Mouse (Mus musculus) cortical plate, adult 2 months (tissue): Measurements from ENCODE around the gene Cadm4. TPM values are rescaled to one million over a fixed set of nuclear protein-coding genes. Genes with fewer than 3 reads are reported as not detected.
"Not testable (repeated sequence)": the region's sequence is repeated elsewhere in the genome, so short reads cannot be mapped to it uniquely, and the experiment has no call there.

Experiments
- H3K27ac ChIP-seq: fragments of 200-500 bp; 2 replicates; pipeline ENCODE4 v1.5.1; 2012; ENCODE audit warnings: low read length, control low read depth, inconsistent platforms; ENCODE audit not compliant: insufficient read depth
- H3K4me1 ChIP-seq: fragments of 200-500 bp; 2 replicates; pipeline ENCODE4 v1.6.1; 2011; ENCODE audit warnings: low read length; ENCODE audit not compliant: control insufficient read depth, insufficient read depth
- H3K4me3 ChIP-seq: fragments of 200-500 bp; 2 replicates; pipeline ENCODE4 v1.5.1; 2011; ENCODE audit warnings: mild to moderate bottlenecking, low read length, control low read depth; ENCODE audit not compliant: insufficient read depth
- CTCF ChIP-seq: fragments of 200-500 bp; IDR thresholded peaks from 2 replicates; pipeline ENCODE4 v1.5.1; 2011; ENCODE audit warnings: mild to moderate bottlenecking, control low read depth, low read length; ENCODE audit not compliant: insufficient read depth; ENCODE audit errors: extremely low read depth
- POLR2A ChIP-seq: fragments of 200-500 bp; IDR thresholded peaks from 2 replicates; pipeline ENCODE4 v1.6.1; 2011; ENCODE audit warnings: mild to moderate bottlenecking, low read length, control low read depth; ENCODE audit not compliant: insufficient read depth; ENCODE audit errors: extremely low read depth
- polyA plus RNA-seq: library from polyadenylated mRNA; depleted of rRNA; stranded (reverse); fragments of >200 nt; gene quantifications from 2 replicates; pipeline ENCODE4 v1.2.3, GENCODE M21; 2012

The Cadm4 gene
- polyA plus RNA-seq, 1 experiment: 234 TPM

DNA sequence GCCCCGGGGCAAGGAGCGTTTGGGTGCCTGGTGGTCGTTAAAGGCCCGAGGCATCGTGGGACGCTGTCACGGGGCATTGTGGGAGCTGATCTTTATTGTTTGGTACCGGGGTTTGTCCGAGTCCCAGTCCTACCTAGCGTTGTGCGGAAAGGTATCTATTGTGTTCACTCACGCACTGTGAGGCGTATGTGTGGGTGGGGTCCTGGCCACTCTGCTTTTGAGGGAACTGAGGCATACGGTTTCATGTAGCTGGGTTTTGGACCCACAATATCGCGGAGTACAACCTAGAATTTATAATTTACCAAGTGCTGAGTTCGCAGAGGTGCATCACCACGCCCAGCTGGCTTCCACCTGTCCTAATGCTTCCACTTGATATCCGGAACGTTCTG is 25.9 kb downstream of the Cadm4 start:
- Histone ChIP-seq H3K4me3 (peak overlapping the region; percentile 60), H3K4me1 (peaks cover 1% of the 10 kb centered on the region; the same call in 1 of the 2 replicates), H3K27ac (peak overlapping the region; percentile 97; the same call in 1 of the 2 replicates)
- TF ChIP-seq CTCF: no peak
- TF ChIP-seq POLR2A: no peak

DNA sequence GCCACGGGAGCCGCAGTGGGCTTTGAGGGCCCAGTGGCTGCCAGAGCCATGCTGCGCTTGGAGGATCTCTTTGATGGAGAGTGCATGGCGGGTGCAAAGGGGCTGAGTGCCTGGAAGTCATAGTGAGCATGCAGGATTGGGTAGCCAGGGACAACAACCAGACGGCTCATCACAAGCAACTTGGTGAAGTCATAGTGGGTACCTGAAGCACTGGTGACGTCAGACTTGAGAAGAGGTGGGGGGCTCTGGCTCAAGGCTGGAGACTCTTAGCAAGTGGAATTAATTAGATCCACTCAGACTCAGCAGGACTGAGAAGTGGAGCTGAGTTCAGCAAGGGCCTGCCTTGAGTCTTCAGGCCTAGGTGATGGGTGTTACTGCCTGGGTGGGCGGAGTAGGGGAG is 30.5 kb downstream of the Cadm4 start, which contains the start of gene AC161166.1:
AC161166.1 (minus strand) TSS at position 101 of the 400 bp plus-strand sequence.
- no peak for TF ChIP-seq POLR2A
- TF ChIP-seq CTCF: no peak
- Histone ChIP-seq H3K4me3 (no peak within 1 kb of the TSS), H3K4me1 (peaks cover 1% of the 10 kb centered on the region; the same call in 1 of the 2 replicates), H3K27ac (no peak within 1 kb of the TSS)

DNA sequence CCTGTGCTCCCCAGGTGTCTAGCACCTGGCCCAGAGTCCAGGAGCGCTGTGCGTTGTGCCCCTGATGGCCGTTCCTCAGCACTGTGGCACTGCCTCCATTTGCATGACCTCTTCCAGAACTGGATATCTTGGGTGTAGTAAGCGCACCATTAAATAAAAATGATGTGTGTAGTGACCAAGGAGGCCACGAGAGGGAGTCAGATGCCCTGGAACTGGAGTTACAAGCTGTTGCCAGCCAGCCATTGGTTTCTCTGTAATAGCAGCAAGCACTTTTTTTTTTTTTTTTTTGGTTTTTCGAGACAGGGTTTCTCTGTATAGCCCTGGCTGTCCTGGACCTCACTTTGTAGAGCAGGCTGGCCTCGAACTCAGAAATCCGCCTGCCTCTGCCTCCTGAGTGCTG is 34.5 kb downstream of the Cadm4 start:
- not testable (repeated sequence) for H3K4me3 ChIP-seq, H3K4me1 ChIP-seq, H3K27ac ChIP-seq
- TF ChIP-seq CTCF: peak; percentile 39; the same call in 1 of the 2 replicates

DNA sequence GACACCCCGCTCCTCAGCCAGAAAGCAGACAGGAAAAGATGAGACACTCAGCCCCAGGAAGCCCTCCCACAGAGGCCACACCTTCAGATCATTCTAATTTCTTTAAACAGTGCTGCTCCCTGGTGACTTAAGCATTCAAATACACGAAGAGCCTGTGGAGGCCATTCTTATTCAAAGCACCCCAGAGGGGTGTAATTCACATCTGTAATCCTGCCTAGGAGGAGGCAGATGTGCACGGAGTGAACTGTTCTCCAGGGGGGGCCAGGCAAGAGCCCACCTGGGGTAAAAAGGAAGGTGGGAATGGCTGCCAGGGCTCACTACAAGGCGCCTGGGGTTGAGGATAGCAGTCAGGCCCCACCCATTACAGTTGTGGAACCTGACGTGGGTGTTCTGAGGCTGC is 35.3 kb downstream of the Cadm4 start:
- H3K27ac ChIP-seq: peak overlapping the region; percentile 56; the same call in 1 of the 2 replicates
- TF ChIP-seq POLR2A (no peak), CTCF (no peak)
- H3K4me1 ChIP-seq: no peaks in the 10 kb centered on the region; the same call in 1 of the 2 replicates
- H3K4me3 ChIP-seq: no peak overlapping the region

DNA sequence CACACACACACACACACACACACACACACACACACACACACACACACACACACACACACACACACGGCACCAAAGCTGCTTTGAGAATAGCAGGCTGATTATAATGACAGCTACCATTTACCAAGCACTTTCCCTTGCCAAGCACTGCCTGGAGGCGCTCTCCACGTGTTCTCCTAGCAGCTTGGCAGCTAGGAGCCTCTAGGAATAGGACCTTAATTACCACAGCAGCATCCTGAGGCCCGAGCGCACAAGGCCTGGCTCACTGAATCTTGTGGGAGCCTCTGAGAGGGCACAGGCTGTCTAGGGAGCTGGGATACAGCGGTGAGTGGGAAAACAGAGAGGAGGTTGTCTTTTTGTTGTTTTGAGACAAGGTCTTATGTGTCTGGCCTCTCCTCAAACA is 35.8 kb downstream of the Cadm4 start:
- Histone ChIP-seq H3K4me1 (no peaks in the 10 kb centered on the region; the same call in 1 of the 2 replicates), H3K27ac (peak overlapping the region; percentile 41; the same call in 1 of the 2 replicates), H3K4me3 (no peak overlapping the region)
- TF ChIP-seq CTCF (no peak), POLR2A (peak; percentile 52; the same call in 1 of the 2 replicates)

DNA sequence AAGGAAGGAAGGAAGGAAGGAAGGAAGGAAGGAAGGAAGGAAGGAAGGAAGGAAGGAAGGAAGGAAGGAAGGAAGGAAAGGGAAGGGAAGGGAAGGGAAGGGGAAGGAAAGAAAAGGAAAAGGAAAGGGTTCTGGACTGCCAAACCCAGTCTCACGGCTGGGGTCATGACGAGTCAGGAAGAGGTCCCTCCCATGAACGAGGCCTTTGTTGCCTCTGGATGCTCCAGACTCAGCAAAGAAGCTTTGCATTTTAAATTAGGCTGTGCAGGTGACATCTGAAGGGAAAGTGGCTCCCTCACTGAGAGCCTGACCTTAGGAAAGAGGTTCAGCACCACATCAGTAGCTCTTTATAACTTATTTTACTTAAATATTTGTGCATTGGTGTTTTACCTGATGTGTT is 37.3 kb downstream of the Cadm4 start:
- H3K4me3 ChIP-seq: no peak overlapping the region
- TF ChIP-seq POLR2A (no peak), CTCF (no peak)
- H3K27ac ChIP-seq: no peak overlapping the region
- no peaks in the 10 kb centered on the region; the same call in 1 of the 2 replicates for H3K4me1 ChIP-seq

DNA sequence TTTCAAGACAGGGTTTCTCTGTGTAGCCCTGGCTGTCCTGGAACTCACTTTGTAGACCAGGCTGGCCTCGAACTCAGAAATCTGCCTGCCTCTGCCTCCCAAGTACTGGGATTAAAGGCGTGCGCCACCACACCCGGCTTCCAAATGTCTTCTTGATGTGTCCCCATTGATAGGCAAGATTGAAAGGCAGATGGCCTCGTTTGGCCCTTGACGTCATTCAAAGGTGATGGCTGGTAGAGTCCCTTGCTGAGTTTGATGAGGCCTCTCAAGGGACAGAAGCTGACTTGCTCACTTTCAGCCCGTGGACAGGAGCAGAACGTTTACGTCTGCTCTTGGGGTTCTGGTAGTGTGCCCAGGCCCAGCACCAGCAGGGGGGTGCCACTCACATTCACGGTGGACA is 38.2 kb downstream of the Cadm4 start:
- H3K4me3 ChIP-seq, H3K4me1 ChIP-seq, H3K27ac ChIP-seq: not testable (repeated sequence)

DNA sequence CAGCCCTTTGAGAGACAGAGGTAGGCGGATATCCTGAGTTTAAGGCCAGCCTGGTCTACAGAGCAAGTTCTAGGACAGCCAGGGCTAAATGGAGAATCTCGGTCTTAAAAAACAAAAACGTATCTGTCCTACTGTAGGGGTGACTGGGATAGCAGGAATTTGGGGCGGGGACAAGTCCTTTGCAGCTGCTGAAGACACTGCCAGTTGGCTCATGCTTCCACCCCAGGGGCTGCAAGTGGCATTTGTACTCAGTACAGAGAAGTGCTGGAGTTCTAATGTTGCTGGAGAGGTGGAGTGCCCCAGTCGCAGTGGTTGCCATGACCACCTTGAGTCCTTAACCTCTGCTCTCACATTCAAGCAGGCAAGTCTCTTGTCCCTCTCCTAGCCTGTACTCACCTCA is 41.0 kb downstream of the Cadm4 start:
- H3K4me1 ChIP-seq: no peaks in the 10 kb centered on the region; the same call in 1 of the 2 replicates
- H3K27ac ChIP-seq: no peak overlapping the region
- no peak overlapping the region for H3K4me3 ChIP-seq
- TF ChIP-seq POLR2A (no peak), CTCF (no peak)

DNA sequence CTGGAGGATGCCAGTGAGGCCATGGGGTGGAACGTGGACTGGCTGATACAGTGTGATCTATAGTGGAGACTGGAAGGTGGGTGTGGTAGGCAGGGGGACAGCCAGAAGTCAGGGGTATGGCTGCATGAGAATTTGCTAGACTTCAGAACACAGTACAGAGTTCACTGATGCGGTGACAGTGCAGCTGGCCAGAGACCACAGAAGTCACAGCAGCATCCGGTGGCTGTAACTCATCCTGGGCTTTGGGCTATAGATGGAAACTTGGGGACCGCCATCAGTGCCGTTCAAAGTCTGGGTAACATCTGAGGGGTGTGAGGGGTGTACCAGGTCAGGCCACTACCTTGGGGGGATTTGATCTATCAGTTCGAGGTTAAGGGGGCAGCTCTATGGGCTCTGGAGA is 41.9 kb downstream of the Cadm4 start:
- no peaks in the 10 kb centered on the region for H3K4me1 ChIP-seq
- no peak overlapping the region for H3K4me3 ChIP-seq
- H3K27ac ChIP-seq: no peak overlapping the region
- TF ChIP-seq CTCF: no peak
- TF ChIP-seq POLR2A: no peak

DNA sequence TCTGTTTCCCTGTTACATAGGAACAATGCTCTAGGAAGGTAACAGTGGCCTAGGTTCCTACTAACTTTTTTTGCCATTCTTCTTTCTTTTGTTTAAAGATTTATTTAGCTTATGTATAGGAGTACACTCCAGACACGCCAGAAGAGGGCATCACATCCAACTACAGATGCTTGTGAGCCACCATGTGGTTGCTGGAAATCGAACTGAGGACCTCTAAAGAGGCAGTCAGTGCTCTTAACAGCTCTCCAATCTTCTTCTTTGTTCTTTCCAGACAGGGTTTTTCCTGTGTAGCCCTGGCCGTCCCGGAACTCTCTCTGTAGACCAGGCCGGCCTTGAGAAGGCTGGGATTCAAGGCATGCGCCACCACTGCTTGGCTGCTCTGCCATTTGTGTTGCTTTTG is 43.2 kb downstream of the Cadm4 start:
- no peak overlapping the region for H3K4me3 ChIP-seq
- TF ChIP-seq CTCF (no peak), POLR2A (no peak)

More for the DNA sequence above, 43.2 kb downstream of the Cadm4 start:
- Histone ChIP-seq H3K27ac (no peak overlapping the region), H3K4me1 (no peaks in the 10 kb centered on the region)
